Mouse (Mus musculus) liver, embryonic 14.5 days (tissue): ENCODE measurements around the gene Armc8.

Experiments used
- CTCF ChIP-seq: IDR thresholded peaks from 2 replicates; pipeline ENCODE4 v1.5.1; 2016; ENCODE audit warnings: antibody characterized with exemption, low read depth, control low read depth
- EP300 ChIP-seq: IDR thresholded peaks from 2 replicates; pipeline ENCODE4 v1.6.1; 2016; ENCODE audit warnings: antibody characterized with exemption, low read depth

GRCm38 (mm10) chr9:99485144-99485543, 83.6 kb downstream of the Armc8 start:
- TF ChIP-seq CTCF (no peak), EP300 (peak; percentile 26; the same call in 1 of the 2 replicates)
